Comparison of ENCODE assay signal across 8 mouse cellular contexts in genomic region chr5:106791241-106791572, GRCm38 (mm10).
DNase-seq lines count a peak whose midpoint lies in the region; ATAC-seq and TF ChIP-seq lines count a peak whose summit lies in the region.
"Had no signal": no experiment of that assay in that cellular context is flagged by ENCODE, and none has a peak within 500 bp of the region (broad histone marks: within the 10 kb centered on the region; RNA-seq: fewer than 3 reads in every experiment).

No protein-coding gene starts in this region.

- no peak overlapping the region for H3K4me3 ChIP-seq in neural tube, embryonic 11.5 days (ENCODE audit: low read depth, low read length)
- no peak overlapping the region for H3K4me3 ChIP-seq in forebrain, embryonic 16.5 days (replicated peaks; ENCODE audit: low read length)
- H3K4me3 ChIP-seq in liver, embryonic 13.5 days (replicated peaks): no peak overlapping the region
- H3K4me3 ChIP-seq in small intestine, adult 2 months (ENCODE audit: low read depth, low read length): no peak overlapping the region
- H3K4me3 ChIP-seq: erythroblast, embryonic 14.5 days had no signal

- no peak overlapping the region for H3K4me2 ChIP-seq in neural tube, embryonic 11.5 days (ENCODE audit: low read depth)
- H3K4me2 ChIP-seq in forebrain, embryonic 16.5 days (ENCODE audit: low read length): no peak overlapping the region
- H3K4me2 ChIP-seq in liver, embryonic 13.5 days: no peak overlapping the region

- no peak for ATAC-seq in neural tube, embryonic 11.5 days (ENCODE audit: insufficient read depth, low FRiP score, low TSS enrichment)
- ATAC-seq in forebrain, embryonic 16.5 days: peak; percentile 75
- peak; percentile 63 for ATAC-seq in liver, embryonic 13.5 days (ENCODE audit: low read depth)

- no peaks in the 10 kb centered on the region for H3K36me3 ChIP-seq in neural tube, embryonic 11.5 days (ENCODE audit: control insufficient read depth, insufficient read depth, low read length)
- H3K36me3 ChIP-seq in forebrain, embryonic 16.5 days (ENCODE audit: control insufficient read depth, insufficient read depth): no peaks in the 10 kb centered on the region
- no peaks in the 10 kb centered on the region for H3K36me3 ChIP-seq in liver, embryonic 13.5 days
- no peaks in the 10 kb centered on the region for H3K36me3 ChIP-seq in small intestine, adult 2 months (ENCODE audit: control insufficient read depth, insufficient read depth, low read length)

- H3K27me3 ChIP-seq in neural tube, embryonic 11.5 days (ENCODE audit: control insufficient read depth, insufficient read depth, low read length): no peaks in the 10 kb centered on the region
- H3K27me3 ChIP-seq in forebrain, embryonic 16.5 days (replicated peaks; ENCODE audit: control insufficient read depth, insufficient read depth, low read length): no peaks in the 10 kb centered on the region
- H3K27me3 ChIP-seq in liver, embryonic 13.5 days: 0 out of 2 replicates have a peak, but pooled peaks cover 12% of the 10 kb centered on the region
- no peaks in the 10 kb centered on the region for H3K27me3 ChIP-seq in small intestine, adult 2 months (ENCODE audit: control insufficient read depth, insufficient read depth, low read length)

- WGBS in neural tube, embryonic 11.5 days: 14% methylated on average over 6 of the region's 6 CpGs
- WGBS in forebrain, embryonic 16.5 days: 13% methylated on average over 6 of the region's 6 CpGs
- 16% methylated on average over 6 of the region's 6 CpGs for WGBS in liver, embryonic 13.5 days (ENCODE audit: insufficient replicate concordance)
- 9% methylated on average over 6 of the region's 6 CpGs for WGBS in small intestine, adult 2 months

- H3K4me1 ChIP-seq in neural tube, embryonic 11.5 days (ENCODE audit: control insufficient read depth, insufficient read depth, low read length): no peaks in the 10 kb centered on the region
- no peaks in the 10 kb centered on the region for H3K4me1 ChIP-seq in forebrain, embryonic 16.5 days (replicated peaks; ENCODE audit: control insufficient read depth, insufficient read depth, low read length)
- peaks cover 6% of the 10 kb centered on the region for H3K4me1 ChIP-seq in liver, embryonic 13.5 days (replicated peaks)
- no peaks in the 10 kb centered on the region for H3K4me1 ChIP-seq in small intestine, adult 2 months (ENCODE audit: control insufficient read depth, insufficient read depth, insufficient read length, low read length)

- no peaks in the 10 kb centered on the region for H3K9me3 ChIP-seq in neural tube, embryonic 11.5 days (ENCODE audit: control insufficient read depth, low read length)
- H3K9me3 ChIP-seq in forebrain, embryonic 16.5 days (ENCODE audit: control insufficient read depth, low read length): no peaks in the 10 kb centered on the region
- H3K9me3 ChIP-seq in liver, embryonic 13.5 days (replicated peaks): no peaks in the 10 kb centered on the region

- DNase-seq in neural tube, embryonic 11.5 days (ENCODE audit: low spot score): peak; percentile 50
- DNase-seq in neural tube, embryonic 10.5 days (ENCODE audit: extremely low spot score, low spot score): no peak
- DNase-seq in cerebellum, adult 9-10 months: peak; percentile 8
- peak; percentile 8 for DNase-seq in liver, embryonic 13.5 days
- no peak for DNase-seq in layer of hippocampus, adult 11-12 months (ENCODE audit: low spot score)

- H3K9ac ChIP-seq in neural tube, embryonic 11.5 days (ENCODE audit: low read length): no peak overlapping the region
- no peak overlapping the region for H3K9ac ChIP-seq in forebrain, embryonic 16.5 days (replicated peaks; ENCODE audit: low read depth, low read length)
- no peak overlapping the region for H3K9ac ChIP-seq in liver, embryonic 13.5 days

- no peak for TF ChIP-seq POLR2A in small intestine, adult 2 months (IDR thresholded peaks at IDR 0.05; ENCODE audit: low read depth, low read length)

- TF ChIP-seq CTCF in small intestine, adult 2 months (IDR thresholded peaks at IDR 0.05; ENCODE audit: extremely low read depth, insufficient read length, insufficient replicate concordance, low read depth, low read length): peak; percentile 27; the same call in 1 of the 2 replicates

- no peak overlapping the region for H3K27ac ChIP-seq in neural tube, embryonic 11.5 days (ENCODE audit: low read depth, low read length)
- H3K27ac ChIP-seq in forebrain, embryonic 16.5 days (ENCODE audit: low read length): no peak overlapping the region
- no peak overlapping the region for H3K27ac ChIP-seq in liver, embryonic 13.5 days
- no peak overlapping the region for H3K27ac ChIP-seq in small intestine, adult 2 months (ENCODE audit: insufficient read depth, low read depth, low read length)

Comparison
In these comparisons a context has a peak if more than half of its experiments do, and no peak if none do; other contexts are left out.
1. DNase-seq: peak in neural tube, embryonic 11.5 days (single experiment), cerebellum, adult 9-10 months (single experiment) and liver, embryonic 13.5 days (single experiment); none in neural tube, embryonic 10.5 days (single experiment) and layer of hippocampus, adult 11-12 months (single experiment).